Mouse (Mus musculus) kidney, adult 2 months (tissue): ENCODE results near the gene Ahcyl1. TPM values are rescaled to one million over a fixed set of nuclear protein-coding genes. Genes with fewer than 3 reads are reported as not detected.

ENCODE experiments used
- DNase-seq: peaks from one replicate; pipeline ENCODE4 v3.0.0; 2021
- H3K27ac ChIP-seq: fragments of 200-500 bp; 2 replicates; pipeline ENCODE4 v1.5.1; 2012; ENCODE audit warnings: low read depth, low read length, control low read depth, inconsistent platforms; ENCODE audit not compliant: insufficient read depth
- H3K27me3 ChIP-seq: fragments of 200-500 bp; replicated peaks from 2 replicates; pipeline ENCODE4 v1.6.1; 2012; ENCODE audit warnings: mild to moderate bottlenecking, moderate library complexity, low read length, inconsistent platforms; ENCODE audit not compliant: control insufficient read depth, insufficient read depth
- H3K36me3 ChIP-seq: fragments of 200-500 bp; 2 replicates; pipeline ENCODE4 v1.6.1; 2012; ENCODE audit warnings: mild to moderate bottlenecking, moderate library complexity, low read length, inconsistent platforms; ENCODE audit not compliant: control insufficient read depth, insufficient read depth
- H3K4me1 ChIP-seq: fragments of 200-500 bp; 2 replicates; pipeline ENCODE4 v1.6.1; 2011; ENCODE audit warnings: low read length; ENCODE audit not compliant: control insufficient read depth, insufficient read depth
- H3K4me3 ChIP-seq: fragments of 200-500 bp; 2 replicates; pipeline ENCODE4 v1.5.1; 2011; ENCODE audit warnings: mild to moderate bottlenecking, low read depth, low read length, control low read depth; ENCODE audit not compliant: insufficient read depth
- CTCF ChIP-seq: fragments of 200-500 bp; conservative IDR thresholded peaks from 2 replicates; pipeline ENCODE4 v1.5.1; 2011; ENCODE audit warnings: low read depth, mild to moderate bottlenecking, control low read depth, low read length, moderate library complexity, mixed read lengths; ENCODE audit not compliant: insufficient read depth, insufficient read length
- POLR2A ChIP-seq: fragments of 200-500 bp; IDR thresholded peaks from one replicate; pipeline ENCODE4 v1.6.1; 2011; ENCODE audit warnings: low read depth, low read length, control low read depth
- WGBS: fragments of 180-500 bp; shearing (Covaris S2); methylation state at CpG from one replicate; pipeline ENCODE4 v1.1.7; 2018; 5-methylcytosine and 5-hydroxymethylcytosine counted together
- polyA plus RNA-seq: library from polyadenylated mRNA; depleted of rRNA; stranded (reverse); fragments of >200 nt; gene quantifications from 2 replicates; pipeline ENCODE4 v1.2.3, GENCODE M21; 2012; rRNA removed

Gene Ahcyl1
- polyA plus RNA-seq, 1 experiment, result 101 TPM

DNA sequence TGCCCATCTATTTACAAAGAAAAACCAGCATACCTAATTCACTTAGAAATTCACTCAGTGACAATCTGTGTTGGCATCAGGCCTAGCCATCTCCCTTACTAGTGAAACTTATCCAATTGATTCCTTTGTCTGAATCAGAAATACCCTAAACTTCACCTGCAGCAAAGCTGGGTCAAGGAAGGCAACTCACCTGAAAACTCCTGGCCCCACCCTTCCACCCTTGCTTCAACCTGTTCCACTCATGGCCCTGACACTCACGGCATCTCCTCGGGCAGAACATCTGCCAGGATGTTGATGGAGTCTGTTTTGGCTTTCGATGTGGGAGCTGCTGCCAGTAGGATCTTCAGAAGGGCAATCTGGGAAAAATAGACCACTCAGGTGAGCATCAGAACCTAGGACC, 78.6 kb downstream of the Ahcyl1 start:
- Histone ChIP-seq H3K4me1 (peaks cover under 1% of the 10 kb centered on the region; the same call in 1 of the 2 replicates), H3K27ac (no peak overlapping the region), H3K4me3 (no peak overlapping the region), H3K36me3 (peaks cover 17% of the 10 kb centered on the region), H3K27me3 (no peaks in the 10 kb centered on the region)
- DNase-seq, result no peak
- no peak for TF ChIP-seq POLR2A
- no peak for TF ChIP-seq CTCF
- 92% methylated on average over 3 of the region's 3 CpGs for WGBS

Other genes with a start within 250 kb of the Ahcyl1 start
- 0.20 and 0.78 TPM in 2 replicates for gene Kcnc4, start 237.0 kb downstream of the Ahcyl1 start, polyA plus RNA-seq
- 16.0 and 19.2 TPM in 2 replicates for gene Slc6a17, start 178.5 kb downstream of the Ahcyl1 start, polyA plus RNA-seq
- 0.06 TPM in 1 of 2 replicates, not detected in the other for gene Ubl4b, start 141.5 kb downstream of the Ahcyl1 start, polyA plus RNA-seq
- gene Alx3, start 101.5 kb downstream of the Ahcyl1 start, polyA plus RNA-seq, result not detected in 2 replicates
- not detected in 2 replicates for gene Gm10961, start 65.2 kb downstream of the Ahcyl1 start, polyA plus RNA-seq
- gene Strip1, start 64.9 kb downstream of the Ahcyl1 start, polyA plus RNA-seq, result 46.0 and 54.1 TPM in 2 replicates
- 10.7 and 12.4 TPM in 2 replicates for gene Csf1, start 63.9 kb upstream of the Ahcyl1 start, polyA plus RNA-seq
- 0.72 TPM in 2 replicates for gene Eps8l3, start 180.7 kb upstream of the Ahcyl1 start, polyA plus RNA-seq
- gene Gstm5, start 199.3 kb upstream of the Ahcyl1 start, polyA plus RNA-seq, result 172 and 198 TPM in 2 replicates
- 24.5 and 28.1 TPM in 2 replicates for gene Gstm7, start 235.3 kb upstream of the Ahcyl1 start, polyA plus RNA-seq
- gene Gstm6, start 247.2 kb upstream of the Ahcyl1 start, polyA plus RNA-seq, result 2.5 and 4.3 TPM in 2 replicates